Mouse (Mus musculus) CH12.LX (cell line): Measurements from ENCODE around the gene Tex29. TPM values are rescaled to one million over a fixed set of nuclear protein-coding genes. Genes with fewer than 3 reads are reported as not detected.
A peak's percentile ranks its signal among the peaks of the same experiment; 100 is the strongest.

ENCODE experiments used
- DNase-seq: peaks from one replicate; pipeline ENCODE4 v3.0.0-alpha.2; 2013; ENCODE audit errors: extremely low read depth
- H3K27ac ChIP-seq: 2 replicates; pipeline ENCODE4 v1.5.1; 2012; ENCODE audit warnings: low read depth, mild to moderate bottlenecking, control low read depth, moderate library complexity; ENCODE audit not compliant: insufficient read depth
- H3K27me3 ChIP-seq: replicated peaks from 2 replicates; pipeline ENCODE3; 2012; ENCODE audit warnings: inconsistent platforms
- H3K36me3 ChIP-seq, 2 experiments: replicated peaks in 1 of 2; 2 replicates each; pipeline versions ENCODE3 to v1.6.1; 2012; ENCODE audit warnings: inconsistent platforms in 1 of 2, low read length in 1 of 2, mild to moderate bottlenecking in 1 of 2, mixed read lengths in 1 of 2, moderate library complexity in 1 of 2; ENCODE audit not compliant: control insufficient read depth in 1 of 2, insufficient read depth in 1 of 2
- H3K4me1 ChIP-seq, 2 experiments: 2 replicates each; pipeline ENCODE4 v1.6.1; 2012; ENCODE audit warnings: inconsistent platforms in 1 of 2, moderate library complexity in 1 of 2; ENCODE audit not compliant: insufficient read depth in 2 of 2, control insufficient read depth in 1 of 2
- H3K4me2 ChIP-seq: 2 replicates; pipeline ENCODE4 v1.6.1; 2012; ENCODE audit warnings: low read depth, mild to moderate bottlenecking, control low read depth; ENCODE audit not compliant: poor library complexity, insufficient read depth, severe bottlenecking
- H3K4me3 ChIP-seq, 3 experiments: fragments of 150-350 bp in 1 of 3; sonication (generic) in 1 of 3; replicated peaks in 1 of 3; 2 replicates each; pipeline versions ENCODE3 to v1.5.1; 2011 to 2012; ENCODE audit warnings: low read depth in 2 of 3, low read length in 2 of 3, mild to moderate bottlenecking in 2 of 3, moderate library complexity in 2 of 3, control low read depth in 1 of 3, improper control_type of control experiment in 1 of 3, inconsistent platforms in 1 of 3, mixed read lengths in 1 of 3; ENCODE audit not compliant: poor library complexity in 1 of 3
- H3K79me2 ChIP-seq: replicated peaks from 2 replicates; pipeline ENCODE4 v1.6.1; 2012; ENCODE audit warnings: mild to moderate bottlenecking, moderate library complexity; ENCODE audit not compliant: control insufficient read depth, poor library complexity, insufficient read depth, severe bottlenecking; ENCODE audit errors: extremely low read depth
- H3K9ac ChIP-seq: 2 replicates; pipeline ENCODE4 v1.6.1; 2012; ENCODE audit warnings: low read depth, mild to moderate bottlenecking, control low read depth, moderate library complexity; ENCODE audit not compliant: insufficient read depth
- H3K9me3 ChIP-seq: replicated peaks from 2 replicates; pipeline ENCODE3; 2012; ENCODE audit warnings: low read length, inconsistent platforms, mixed read lengths
- E2F4 ChIP-seq: IDR thresholded peaks from 2 replicates; pipeline ENCODE4 v1.6.1; 2011; ENCODE audit warnings: low read depth, low read length, improper control_type of control experiment; ENCODE audit not compliant: insufficient replicate concordance
- EP300 ChIP-seq: IDR thresholded peaks from 2 replicates; pipeline ENCODE4 v1.6.1; 2011; ENCODE audit warnings: low read length, improper control_type of control experiment
- JUN ChIP-seq: IDR thresholded peaks from 2 replicates; pipeline ENCODE4 v1.6.1; 2011; ENCODE audit warnings: low read depth, mild to moderate bottlenecking, low read length, improper control_type of control experiment, moderate library complexity; ENCODE audit not compliant: insufficient read depth
- JUND ChIP-seq: conservative IDR thresholded peaks from 2 replicates; pipeline ENCODE4 v1.6.1; 2011; ENCODE audit warnings: low read depth, low read length, improper control_type of control experiment
- MXI1 ChIP-seq: IDR thresholded peaks from 2 replicates; pipeline ENCODE4 v1.6.1; 2011; ENCODE audit warnings: mild to moderate bottlenecking, low read depth, low read length, improper control_type of control experiment
- NELFE ChIP-seq: IDR thresholded peaks from 2 replicates; pipeline ENCODE4 v1.6.1; 2011; ENCODE audit warnings: low read depth, low read length, improper control_type of control experiment
- NRF1 ChIP-seq: IDR thresholded peaks from 2 replicates; pipeline ENCODE4 v1.6.1; 2014; ENCODE audit warnings: low read depth, mild to moderate bottlenecking, inconsistent platforms, low read length, improper control_type of control experiment, moderate library complexity
- PAX5 ChIP-seq: IDR thresholded peaks from 2 replicates; pipeline ENCODE4 v1.6.1; 2012; ENCODE audit warnings: low read length, inconsistent platforms, mixed read lengths
- POLR2AphosphoS2 ChIP-seq: IDR thresholded peaks from 2 replicates; pipeline ENCODE4 v1.6.1; 2011; ENCODE audit warnings: low read depth, low read length, improper control_type of control experiment
- RAD21 ChIP-seq: IDR thresholded peaks from 2 replicates; pipeline ENCODE4 v1.6.1; 2011; ENCODE audit warnings: low read depth, mild to moderate bottlenecking, low read length, improper control_type of control experiment, moderate library complexity
- TBP ChIP-seq: conservative IDR thresholded peaks from 2 replicates; pipeline ENCODE4 v1.6.1; 2011; ENCODE audit warnings: low read depth, low read length, improper control_type of control experiment
- TCF12 ChIP-seq: IDR thresholded peaks from 2 replicates; pipeline ENCODE4 v1.6.1; 2014; ENCODE audit warnings: low read depth, mild to moderate bottlenecking, inconsistent platforms, low read length, improper control_type of control experiment
- UBTF ChIP-seq: IDR thresholded peaks from 2 replicates; pipeline ENCODE4 v1.6.1; 2012; ENCODE audit warnings: low read depth, mild to moderate bottlenecking, inconsistent platforms, low read length, improper control_type of control experiment, moderate library complexity
- USF2 ChIP-seq: conservative IDR thresholded peaks from 2 replicates; pipeline ENCODE4 v1.6.1; 2011; ENCODE audit warnings: low read depth, low read length, improper control_type of control experiment
- ZNF384 ChIP-seq: IDR thresholded peaks from 2 replicates; pipeline ENCODE4 v1.6.1; 2012; ENCODE audit warnings: low read depth, low read length, improper control_type of control experiment, inconsistent platforms
- dilution Hi-C: fragments of 300-500 bp; cut with MboI; formaldehyde crosslinking; loops from 2 replicates; pipeline ENCODE4 v1.14.3; 2020; ENCODE audit warnings: low sequenced_read_pairs; ENCODE audit not compliant: extremely low pct_unique_long_range_greater_than_20kb, extremely low pct_ligation_motif_present
- in situ Hi-C: fragments of 300-500 bp; cut with MboI; formaldehyde crosslinking; loops from 3 replicates; pipeline ENCODE4 v1.14.3; 2019; ENCODE audit warnings: low sequenced_read_pairs, low pct_ligation_motif_present, low pct_unique_long_range_greater_than_20kb, mixed read lengths
- polyA plus RNA-seq: library from polyadenylated mRNA; unstranded; fragments of >175 nt; gene quantifications from 2 replicates; pipeline ENCODE4 v1.2.1, GENCODE M21; 2012; ENCODE audit warnings: low read depth; ENCODE audit not compliant: insufficient read length
- total RNA-seq, 2 experiments: library from RNA; depleted of rRNA; stranded (reverse); fragments of 300-350 nt in 1 of 2; fragments of >200 nt in 1 of 2; gene quantifications; 2 replicates each; pipeline ENCODE4 v1.2.3; 2012 to 2014

The Tex29 gene
- total and polyA plus RNA-seq, 3 experiments, result not detected

DNA sequence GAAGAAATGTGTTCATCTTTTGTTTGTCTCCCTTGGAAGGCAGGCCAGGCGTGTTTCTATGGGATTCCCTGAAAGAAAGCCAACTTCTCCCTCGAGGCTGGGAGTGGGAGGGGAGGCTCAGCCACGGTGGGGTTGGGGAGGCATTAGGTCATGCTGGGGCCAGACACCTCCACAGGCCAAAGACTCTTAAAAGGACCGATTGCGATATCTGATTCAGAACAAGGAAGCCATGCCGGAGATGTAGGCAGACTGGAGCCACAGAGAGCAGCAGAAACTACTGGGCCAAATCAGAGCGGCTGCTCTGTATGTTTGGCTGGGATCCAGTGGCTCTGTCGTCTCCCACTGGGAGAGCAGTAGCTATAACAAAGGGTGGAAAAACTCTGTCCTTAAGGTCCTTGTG lies 1.3 kb downstream of the Tex29 start:
- H3K9me3 ChIP-seq, result no peaks in the 10 kb centered on the region
- no peaks in the 10 kb centered on the region for H3K79me2 ChIP-seq
- H3K4me1 ChIP-seq, result peaks cover 4 to 20% of the 10 kb centered on the region in 2 experiments; a peak in 2 of 4 replicates
- no peak overlapping the region for H3K9ac ChIP-seq
- H3K4me2 ChIP-seq, result no peak overlapping the region
- dilution Hi-C loops (no loop called here), in situ Hi-C loops (no loop called here)
- TF ChIP-seq NELFE (no peak), POLR2AphosphoS2 (no peak), NRF1 (no peak), RAD21 (no peak), MXI1 (no peak), TCF12 (no peak), PAX5 (no peak), E2F4 (no peak), UBTF (no peak), TBP (no peak)
- DNase-seq, result no peak
- peaks cover 17% of the 10 kb centered on the region for H3K27me3 ChIP-seq
- no peaks in the 10 kb centered on the region for H3K36me3 ChIP-seq
- H3K4me3 ChIP-seq, result no peak overlapping the region
- H3K27ac ChIP-seq, result no peak overlapping the region

DNA sequence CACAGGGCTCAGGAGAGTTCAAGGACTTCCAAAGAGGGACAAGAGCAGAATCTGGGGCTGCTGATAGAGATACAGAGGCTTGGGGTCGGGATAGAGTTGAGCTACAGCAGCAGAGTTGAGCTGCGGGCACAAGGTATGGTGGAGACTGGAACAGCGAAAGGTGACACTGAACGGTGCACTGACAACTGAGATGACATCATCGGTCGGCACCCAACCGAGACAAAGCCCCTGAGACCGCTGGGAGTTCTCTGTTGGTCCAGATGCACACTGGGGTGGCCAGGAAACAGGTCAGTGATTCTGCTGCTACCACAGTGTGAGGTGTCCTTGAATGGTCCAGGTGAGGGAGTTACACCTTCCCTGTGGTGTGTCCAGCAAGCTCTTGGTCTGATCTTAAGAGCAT lies 2.5 kb downstream of the Tex29 start:
- H3K4me1 ChIP-seq, result peaks cover 4 to 20% of the 10 kb centered on the region in 2 experiments; a peak in 2 of 4 replicates
- peak; percentile 27 for DNase-seq
- no peak overlapping the region for H3K4me3 ChIP-seq
- H3K9ac ChIP-seq, result no peak overlapping the region
- no peaks in the 10 kb centered on the region for H3K9me3 ChIP-seq
- H3K79me2 ChIP-seq, result no peaks in the 10 kb centered on the region
- no peak overlapping the region for H3K4me2 ChIP-seq
- H3K27me3 ChIP-seq, result peaks cover 22% of the 10 kb centered on the region
- dilution Hi-C loops, result no loop called here
- TF ChIP-seq ZNF384 (no peak), USF2 (no peak), JUN (peak; percentile 55), EP300 (peak; percentile 16; the same call in 1 of the 2 replicates), JUND (peak; percentile 52; the same call in 1 of the 2 replicates)
- in situ Hi-C loops, result no loop called here
- H3K27ac ChIP-seq, result no peak overlapping the region
- H3K36me3 ChIP-seq, result no peaks in the 10 kb centered on the region
